Mouse (Mus musculus) midbrain, embryonic 12.5 days (tissue): ENCODE data around the gene Nhlh1. TPM values are rescaled to one million over a fixed set of nuclear protein-coding genes. Genes with fewer than 3 reads are reported as not detected.
A peak's percentile ranks its signal among the peaks of the same experiment; 100 is the strongest.

ENCODE experiments used
- ATAC-seq: fragments of 200-750 bp; cut with Nextera tagmentation; 2 replicates; pipeline ENCODE4 v1.8.0; 2017; ENCODE audit warnings: low read depth, moderate TSS enrichment, moderate library complexity; ENCODE audit not compliant: low FRiP score
- H3K27ac ChIP-seq: fragments of 300-500 bp; sonication (generic); replicated peaks from 2 replicates; pipeline ENCODE4 v1.5.1; 2016; ENCODE audit warnings: mild to moderate bottlenecking
- H3K27me3 ChIP-seq: fragments of 300-500 bp; sonication (generic); 2 replicates; pipeline ENCODE4 v1.6.1; 2016; ENCODE audit warnings: mild to moderate bottlenecking
- H3K36me3 ChIP-seq: fragments of 300-500 bp; sonication (generic); 2 replicates; pipeline ENCODE4 v1.6.1; 2016
- H3K4me1 ChIP-seq: fragments of 300-500 bp; sonication (generic); 2 replicates; pipeline ENCODE4 v1.6.1; 2016
- H3K4me2 ChIP-seq: fragments of 300-500 bp; sonication (generic); replicated peaks from 2 replicates; pipeline ENCODE4 v1.6.1; 2016; ENCODE audit warnings: mild to moderate bottlenecking, moderate library complexity
- H3K4me3 ChIP-seq: fragments of 300-500 bp; sonication (generic); 2 replicates; pipeline ENCODE4 v1.5.1; 2016; ENCODE audit warnings: mild to moderate bottlenecking
- H3K9ac ChIP-seq: fragments of 300-500 bp; sonication (generic); replicated peaks from 2 replicates; pipeline ENCODE4 v1.6.1; 2016; ENCODE audit warnings: mild to moderate bottlenecking, moderate library complexity
- H3K9me3 ChIP-seq: fragments of 300-500 bp; sonication (generic); 2 replicates; pipeline ENCODE4 v1.6.1; 2016; ENCODE audit warnings: mild to moderate bottlenecking
- WGBS: fragments of 180-500 bp; shearing (Covaris S2); methylation state at CpG from one replicate; pipeline ENCODE4 v1.1.7; 2016; 5-methylcytosine and 5-hydroxymethylcytosine counted together
- polyA plus RNA-seq: library from polyadenylated mRNA; unstranded; fragments of >200 nt; fragmentation: Nextera tagmentation; extraction: Ambion mirVana; gene quantifications from 2 replicates; pipeline ENCODE4 v1.2.1, GENCODE M21; 2016

Gene Nhlh1
- 11.1 and 11.5 TPM in 2 replicates for polyA plus RNA-seq

GRCm38 (mm10) chr1:172057491-172057921 is at the start of gene Nhlh1:
Gene Nhlh1, minus strand, starts transcription at chr1:172057573.
- Histone ChIP-seq H3K4me2 (peak within 1 kb of the TSS; percentile 74), H3K9me3 (no peaks in the 10 kb centered on the region), H3K4me3 (peak within 1 kb of the TSS; percentile 48), H3K36me3 (no peaks in the 10 kb centered on the region), H3K4me1 (peaks cover 52% of the 10 kb centered on the region), H3K27ac (peak within 1 kb of the TSS; percentile 85), H3K9ac (peak within 1 kb of the TSS; percentile 54), H3K27me3 (peaks cover 27% of the 10 kb centered on the region)
- peak; percentile 81 for ATAC-seq
- WGBS: 30% methylated on average over 2 of the region's 2 CpGs

GRCm38 (mm10) chr1:172105101-172105500 is 47.7 kb upstream of the Nhlh1 start:
- Histone ChIP-seq H3K4me3 (no peak overlapping the region), H3K4me1 (no peaks in the 10 kb centered on the region), H3K27ac (no peak overlapping the region), H3K27me3 (no peaks in the 10 kb centered on the region), H3K4me2 (no peak overlapping the region), H3K36me3 (peaks cover 94% of the 10 kb centered on the region), H3K9me3 (no peaks in the 10 kb centered on the region), H3K9ac (no peak overlapping the region)
- no peak for ATAC-seq
- 87% methylated on average over 11 of the region's 11 CpGs for WGBS

DNA sequence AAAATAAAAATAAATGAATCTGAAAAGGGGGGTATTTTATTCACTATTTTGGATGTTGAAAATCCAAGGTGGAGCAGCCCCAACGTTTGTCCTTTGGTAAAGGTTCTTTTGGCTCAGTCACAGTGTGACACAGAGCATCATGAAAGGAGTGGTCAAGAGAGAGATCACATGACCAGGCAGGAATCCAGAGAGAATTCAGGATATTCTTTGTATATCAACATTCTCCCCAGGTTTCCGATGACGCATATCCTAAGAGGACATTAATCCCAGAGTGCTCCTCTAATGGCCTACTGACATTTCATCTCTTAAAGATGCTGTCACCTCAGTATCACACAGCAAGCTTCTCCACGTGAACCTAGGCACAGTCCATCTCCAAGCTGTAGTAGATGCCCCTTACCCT is 46.2 kb upstream of the Nhlh1 start:
- Histone ChIP-seq H3K4me2 (no peak overlapping the region), H3K27me3 (no peaks in the 10 kb centered on the region), H3K27ac (no peak overlapping the region), H3K36me3 (peaks cover 89% of the 10 kb centered on the region), H3K4me1 (no peaks in the 10 kb centered on the region), H3K9ac (no peak overlapping the region), H3K4me3 (no peak overlapping the region), H3K9me3 (no peaks in the 10 kb centered on the region)
- WGBS: 92% methylated on average over 4 of the region's 4 CpGs
- no peak for ATAC-seq

- no peaks in the 10 kb centered on the region; the same call in 1 of the 2 replicates for H3K4me1 ChIP-seq
- peaks cover 67% of the 10 kb centered on the region for H3K36me3 ChIP-seq
- H3K27ac ChIP-seq: no peak overlapping the region
- no peak overlapping the region for H3K9ac ChIP-seq
- H3K4me3 ChIP-seq: no peak overlapping the region
- no peak for ATAC-seq
- H3K27me3 ChIP-seq: no peaks in the 10 kb centered on the region
- H3K4me2 ChIP-seq: no peak overlapping the region
- WGBS: 92% methylated on average over 6 of the region's 6 CpGs
- no peaks in the 10 kb centered on the region for H3K9me3 ChIP-seq
Measured at GRCm38 (mm10) chr1:172099325-172100033, 42.1 kb upstream of the Nhlh1 start.

DNA sequence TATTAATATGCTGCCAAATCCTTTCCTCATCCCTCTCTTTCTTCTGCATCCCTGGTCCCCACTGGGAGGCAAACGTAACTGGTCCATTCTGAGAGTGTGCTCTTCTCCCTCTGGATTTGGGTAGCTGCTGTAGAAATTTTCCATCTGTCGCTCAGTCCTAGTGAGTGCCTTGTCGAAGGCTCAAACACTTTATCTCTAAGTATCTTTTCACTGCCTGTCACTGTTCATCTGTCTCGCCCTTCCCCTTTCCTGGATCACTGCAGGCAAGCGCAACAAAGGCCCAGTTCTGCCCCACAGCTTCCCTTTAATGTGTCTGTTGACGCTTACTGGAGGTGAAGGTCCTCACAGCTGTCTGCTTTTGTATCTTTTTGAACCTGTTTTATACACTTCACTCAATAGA is 37.8 kb upstream of the Nhlh1 start:
- Histone ChIP-seq H3K9me3 (no peaks in the 10 kb centered on the region), H3K36me3 (peaks cover 64% of the 10 kb centered on the region), H3K27me3 (no peaks in the 10 kb centered on the region), H3K9ac (no peak overlapping the region), H3K27ac (peak overlapping the region; percentile 2; the same call in 1 of the 2 replicates), H3K4me1 (no peaks in the 10 kb centered on the region; the same call in 1 of the 2 replicates), H3K4me3 (no peak overlapping the region), H3K4me2 (no peak overlapping the region)
- peak; percentile 85 for ATAC-seq
- 43% methylated on average over 6 of the region's 6 CpGs for WGBS

GRCm38 (mm10) chr1:172094295-172094694 is 36.9 kb upstream of the Nhlh1 start:
- H3K9ac ChIP-seq: no peak overlapping the region
- no peaks in the 10 kb centered on the region for H3K9me3 ChIP-seq
- no peaks in the 10 kb centered on the region for H3K27me3 ChIP-seq
- peaks cover 68% of the 10 kb centered on the region for H3K36me3 ChIP-seq
- no peak overlapping the region for H3K4me3 ChIP-seq
- no peak overlapping the region for H3K4me2 ChIP-seq
- no peak for ATAC-seq
- H3K27ac ChIP-seq: no peak overlapping the region
- no peaks in the 10 kb centered on the region; the same call in 1 of the 2 replicates for H3K4me1 ChIP-seq

DNA sequence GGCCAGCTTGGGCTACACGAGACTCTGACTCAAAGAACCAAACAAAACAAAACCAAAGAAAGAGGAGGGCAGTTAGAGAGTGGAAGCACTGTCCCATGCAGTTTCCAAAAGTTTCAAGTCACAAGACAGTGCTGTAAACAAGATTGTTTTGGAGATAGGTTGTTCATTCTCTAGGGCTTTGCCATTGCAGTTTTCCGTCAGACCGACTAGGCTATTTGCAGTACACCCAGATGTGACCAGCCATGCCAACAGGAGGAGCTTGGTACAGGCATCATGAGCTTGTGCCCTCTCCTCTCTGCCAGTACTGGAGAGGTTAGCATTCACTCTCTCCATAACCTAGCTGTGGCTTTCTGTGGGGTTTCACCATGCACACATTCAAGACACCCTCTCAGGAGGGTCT is 36.1 kb upstream of the Nhlh1 start:
- Histone ChIP-seq H3K27ac (no peak overlapping the region), H3K4me2 (no peak overlapping the region), H3K27me3 (no peaks in the 10 kb centered on the region), H3K9me3 (no peaks in the 10 kb centered on the region), H3K36me3 (peaks cover 72% of the 10 kb centered on the region), H3K9ac (no peak overlapping the region), H3K4me1 (no peaks in the 10 kb centered on the region; the same call in 1 of the 2 replicates), H3K4me3 (no peak overlapping the region)
- 75% methylated on average over 3 of the region's 3 CpGs for WGBS
- ATAC-seq: no peak

DNA sequence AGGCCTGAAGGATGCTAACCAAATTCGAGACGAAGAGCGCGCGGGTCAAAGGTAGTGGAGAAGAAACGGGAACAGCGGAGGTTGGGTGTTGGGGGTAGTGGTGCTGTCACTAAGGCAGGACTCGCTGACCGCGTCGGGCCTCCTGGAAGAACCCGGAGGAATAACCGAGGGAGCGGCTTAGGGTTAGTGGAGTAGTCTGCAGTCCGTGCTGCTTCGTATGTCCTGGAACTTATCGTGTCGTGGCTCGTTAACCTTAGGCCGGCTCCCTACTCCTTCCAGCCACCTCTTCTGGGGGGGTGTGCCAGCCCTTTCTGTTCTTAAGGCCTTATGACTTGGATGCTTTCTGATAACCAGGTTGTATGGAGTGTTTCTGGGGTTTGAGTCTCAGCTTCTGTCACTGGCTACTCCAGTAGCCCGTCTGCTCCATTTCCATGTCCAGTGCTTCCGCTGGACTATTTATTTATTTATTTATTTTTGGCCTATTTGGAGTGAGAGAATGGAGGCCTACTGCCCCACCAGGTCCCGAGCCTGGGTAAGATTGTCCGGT is 25.6 kb upstream of the Nhlh1 start:
- Histone ChIP-seq H3K4me3 (peak overlapping the region; percentile 88), H3K36me3 (peaks cover 23% of the 10 kb centered on the region), H3K4me1 (peaks cover 24% of the 10 kb centered on the region), H3K9ac (peak overlapping the region; percentile 88), H3K27ac (peak overlapping the region; percentile 74), H3K4me2 (peak overlapping the region; percentile 82), H3K27me3 (no peaks in the 10 kb centered on the region), H3K9me3 (no peaks in the 10 kb centered on the region)
- peak; percentile 80 for ATAC-seq
- WGBS: 3% methylated on average over 23 of the region's 24 CpGs

DNA sequence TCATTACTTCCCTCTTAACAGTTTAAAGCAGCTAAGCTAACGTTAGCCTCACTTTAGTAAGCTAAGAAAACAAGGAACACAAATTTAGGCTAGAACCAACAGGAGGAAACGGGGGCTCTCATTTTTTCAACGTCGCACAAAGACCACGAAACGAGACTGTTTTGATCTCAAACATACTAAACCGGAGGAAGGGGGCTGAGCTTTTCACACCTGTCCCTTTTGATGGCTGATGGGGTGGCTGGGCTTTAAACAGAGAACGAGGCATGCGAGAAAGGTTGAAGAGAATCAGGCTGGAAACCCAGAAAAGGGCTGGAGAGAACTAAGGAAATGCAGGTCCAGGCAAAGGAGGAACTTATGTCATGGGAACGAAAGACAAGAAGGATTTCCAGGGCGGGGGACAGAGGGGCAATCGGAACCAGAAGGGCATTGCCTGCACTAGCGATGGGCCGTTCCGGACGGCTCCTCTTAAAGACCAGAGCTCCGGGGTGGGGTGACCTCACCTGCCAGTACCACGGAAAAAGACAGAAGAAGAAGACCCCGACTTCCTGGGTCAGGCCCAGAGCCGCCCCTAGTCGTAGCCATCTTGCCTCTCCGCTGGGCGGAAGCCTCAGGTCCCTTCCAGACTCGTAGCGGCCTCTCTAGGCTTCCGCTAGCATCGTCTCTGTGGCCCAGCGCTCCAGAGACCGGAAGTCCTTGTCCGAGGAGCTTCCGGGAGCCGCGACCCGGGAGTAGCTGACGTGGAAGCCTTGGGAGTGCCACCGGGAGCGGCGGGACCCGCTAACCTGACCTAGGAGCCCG is 24.9 kb upstream of the Nhlh1 start, which contains the start of the genes Copa and Ncstn:
Copa (plus strand) TSS at position 429 of the 798 bp plus-strand sequence.
Ncstn (minus strand) TSS at position 695 of the 798 bp plus-strand sequence.
- no peaks in the 10 kb centered on the region for H3K27me3 ChIP-seq
- peak; percentile 98 for ATAC-seq
- WGBS: under 1% methylated on average over 40 of the region's 40 CpGs
- H3K9ac ChIP-seq: peak within 1 kb of the TSS; percentile 88
- H3K27ac ChIP-seq: peak within 1 kb of the TSS; percentile 74
- peaks cover 24% of the 10 kb centered on the region for H3K4me1 ChIP-seq
- H3K4me2 ChIP-seq: peak within 1 kb of the TSS; percentile 82
- H3K9me3 ChIP-seq: no peaks in the 10 kb centered on the region
- H3K4me3 ChIP-seq: peak within 1 kb of the TSS; percentile 88
- H3K36me3 ChIP-seq: peaks cover 28% of the 10 kb centered on the region

DNA sequence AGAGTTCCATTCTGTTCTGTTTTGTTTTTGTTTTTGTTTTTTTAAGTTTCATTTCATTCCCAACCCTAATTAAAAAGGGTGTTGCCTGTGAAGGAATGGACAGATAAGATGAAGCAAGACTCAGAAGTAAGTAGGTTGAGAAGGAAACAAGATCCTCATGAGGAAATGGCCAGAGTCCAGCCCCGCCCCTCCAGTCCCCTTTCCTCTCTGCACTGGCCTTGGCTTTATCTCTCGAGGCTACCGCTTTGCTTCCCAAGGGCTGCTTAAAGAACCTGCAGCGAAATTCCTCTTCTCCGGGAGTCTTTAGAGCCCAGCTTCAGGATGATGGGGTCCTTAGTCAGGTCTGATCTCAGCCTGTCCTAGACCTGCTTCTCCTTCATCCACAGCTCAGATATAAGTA is 20.6 kb upstream of the Nhlh1 start:
- H3K36me3 ChIP-seq: peaks cover 67% of the 10 kb centered on the region
- H3K9ac ChIP-seq: no peak overlapping the region
- ATAC-seq: no peak
- H3K27ac ChIP-seq: no peak overlapping the region
- 76% methylated on average over 5 of the region's 5 CpGs for WGBS
- no peaks in the 10 kb centered on the region for H3K9me3 ChIP-seq
- H3K27me3 ChIP-seq: no peaks in the 10 kb centered on the region
- no peak overlapping the region for H3K4me3 ChIP-seq
- no peak overlapping the region for H3K4me2 ChIP-seq
- H3K4me1 ChIP-seq: peaks cover 8% of the 10 kb centered on the region

DNA sequence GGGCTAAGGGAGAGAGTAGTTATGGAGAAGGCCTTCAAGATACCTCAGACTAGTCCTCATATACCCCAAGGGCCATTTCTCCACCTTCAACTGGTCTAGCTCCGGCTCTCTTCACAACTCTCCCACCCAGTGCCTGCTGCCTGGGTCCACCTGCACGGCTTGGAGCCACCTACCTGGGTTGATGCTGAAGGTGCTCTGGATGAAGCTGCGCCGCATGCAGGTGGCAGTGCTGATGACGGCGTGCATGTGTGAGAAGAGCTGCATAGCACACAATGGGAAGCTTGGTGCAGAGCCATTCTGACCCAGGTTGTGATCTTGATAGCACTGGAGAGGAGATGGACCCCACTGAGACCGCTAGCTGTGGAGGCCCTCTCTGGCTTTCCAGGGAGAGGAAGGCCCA is 15.2 kb upstream of the Nhlh1 start:
- Histone ChIP-seq H3K4me2 (no peak overlapping the region), H3K27ac (0 out of 2 replicates have a peak overlapping the region, but pooled peaks have one; percentile 27), H3K36me3 (peaks cover 94% of the 10 kb centered on the region), H3K9ac (no peak overlapping the region), H3K9me3 (no peaks in the 10 kb centered on the region), H3K27me3 (no peaks in the 10 kb centered on the region), H3K4me1 (no peaks in the 10 kb centered on the region; the same call in 1 of the 2 replicates), H3K4me3 (no peak overlapping the region)
- no peak for ATAC-seq
- WGBS: 98% methylated on average over 7 of the region's 7 CpGs

GRCm38 (mm10) chr1:172071556-172071955 is 14.2 kb upstream of the Nhlh1 start:
- H3K4me3 ChIP-seq: no peak overlapping the region
- no peak overlapping the region for H3K4me2 ChIP-seq
- 63% methylated on average over 4 of the region's 4 CpGs for WGBS
- no peaks in the 10 kb centered on the region for H3K9me3 ChIP-seq
- H3K4me1 ChIP-seq: no peaks in the 10 kb centered on the region; the same call in 1 of the 2 replicates
- peak overlapping the region; percentile 27; the same call in 1 of the 2 replicates for H3K27ac ChIP-seq
- ATAC-seq: no peak
- peaks cover 98% of the 10 kb centered on the region for H3K36me3 ChIP-seq
- no peaks in the 10 kb centered on the region for H3K27me3 ChIP-seq
- no peak overlapping the region for H3K9ac ChIP-seq
